Mouse (Mus musculus): ENCODE measurements around the gene Mmaa. TPM values are rescaled to one million over a fixed set of nuclear protein-coding genes. Genes with fewer than 3 reads are reported as not detected.

Gene Mmaa
- total RNA-seq (2014; rRNA removed) (10.6 and 11.1 TPM in 2 replicates), polyA plus RNA-seq (2015; fragmentation: Nextera tagmentation; extraction: Ambion mirVana) (14.0 and 14.9 TPM in 2 replicates)

DNA sequence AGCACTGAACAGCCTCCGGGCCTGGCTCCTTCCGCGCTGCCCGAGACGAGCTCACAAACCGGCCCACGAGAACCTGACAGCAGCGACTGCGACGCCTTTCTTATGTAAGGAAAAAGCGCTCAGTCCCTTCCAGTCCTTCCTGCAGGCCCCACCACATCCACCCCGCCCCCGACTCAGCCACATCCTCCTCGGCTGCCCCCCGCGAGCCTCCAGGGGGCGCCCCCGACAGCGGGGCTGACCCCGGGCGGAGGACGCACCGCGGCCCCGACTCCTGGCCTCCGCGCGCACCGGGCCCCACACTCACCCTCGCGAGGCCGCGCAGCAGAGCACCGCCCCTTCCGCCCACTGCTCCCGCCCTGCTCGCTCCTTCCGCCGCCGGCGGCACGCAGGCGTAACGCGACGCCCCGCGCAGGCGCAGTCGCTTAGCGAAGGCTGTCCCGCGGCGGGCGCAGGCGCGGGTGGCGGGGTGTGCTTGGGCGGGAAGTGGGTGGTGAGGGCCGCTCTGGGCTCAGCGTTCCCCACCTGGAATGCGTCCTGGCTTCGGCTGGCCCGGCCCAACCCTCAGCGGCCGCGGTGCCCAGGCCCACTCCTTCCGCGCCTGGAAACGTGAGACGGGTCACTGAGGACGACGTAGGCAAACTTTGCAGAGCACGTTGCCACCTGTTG, at the start of gene Mmaa:
Mmaa (minus strand) TSS at position 328 of the 666 bp plus-strand sequence.
- H3K4me3 ChIP-seq (ENCODE audit: low read depth, low read length), result peak within 1 kb of the TSS; percentile 62
- peaks cover 17% of the 10 kb centered on the region; the same call in 1 of the 2 replicates for H3K4me1 ChIP-seq (ENCODE audit: insufficient read depth)
- no peaks in the 10 kb centered on the region for H3K36me3 ChIP-seq (ENCODE audit: insufficient read depth)
- peak; percentile 57 for TF ChIP-seq CTCF (IDR thresholded peaks at IDR 0.05; ENCODE audit: low read depth)
- peak; percentile 99 for DNase-seq
- H3K9ac ChIP-seq, result peak within 1 kb of the TSS; percentile 76
- H3K9me3 ChIP-seq (ENCODE audit: low read length), result no peaks in the 10 kb centered on the region
- H3K4me2 ChIP-seq (ENCODE audit: low read depth), result peak within 1 kb of the TSS; percentile 80
- ATAC-seq, result peak; percentile 98
- no peaks in the 10 kb centered on the region for H3K27me3 ChIP-seq (ENCODE audit: insufficient read depth, low read length)
- H3K27ac ChIP-seq (ENCODE audit: low read depth, low read length), result peak within 1 kb of the TSS; percentile 95
- WGBS, result 5% methylated on average over 57 of the region's 74 CpGs

DNA sequence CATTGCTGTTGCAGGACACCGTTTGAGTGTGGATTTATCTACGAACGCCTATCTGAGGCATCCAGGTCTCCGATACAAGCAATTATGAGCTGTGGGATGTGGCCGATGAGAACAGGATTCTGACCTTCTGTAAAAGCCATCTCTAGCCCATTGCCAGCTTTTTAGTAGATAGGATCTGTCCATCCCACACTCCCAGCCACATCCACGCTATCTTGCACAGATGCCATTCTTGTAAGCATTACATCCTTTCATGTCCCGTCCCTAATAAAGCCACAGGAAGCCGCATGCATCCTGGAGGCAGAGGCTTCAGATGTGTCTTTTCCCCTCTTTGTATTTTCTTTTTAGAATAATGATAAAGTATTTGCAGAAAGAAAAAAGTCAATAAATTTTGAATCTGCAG, 46.5 kb upstream of the Mmaa start:
- peaks cover 20% of the 10 kb centered on the region for H3K36me3 ChIP-seq (ENCODE audit: insufficient read depth)
- no peak for ATAC-seq
- no peaks in the 10 kb centered on the region for H3K9me3 ChIP-seq (ENCODE audit: low read length)
- no peaks in the 10 kb centered on the region for H3K4me1 ChIP-seq (ENCODE audit: insufficient read depth)
- no peak overlapping the region for H3K27ac ChIP-seq (ENCODE audit: low read depth, low read length)
- H3K4me3 ChIP-seq (ENCODE audit: low read depth, low read length), result no peak overlapping the region
- H3K4me2 ChIP-seq (ENCODE audit: low read depth), result no peak overlapping the region
- WGBS, result 89% methylated on average over 8 of the region's 8 CpGs
- no peak for DNase-seq
- H3K27me3 ChIP-seq (ENCODE audit: insufficient read depth, low read length), result no peaks in the 10 kb centered on the region
- no peak for TF ChIP-seq CTCF (IDR thresholded peaks at IDR 0.05; ENCODE audit: low read depth)
- no peak overlapping the region for H3K9ac ChIP-seq

DNA sequence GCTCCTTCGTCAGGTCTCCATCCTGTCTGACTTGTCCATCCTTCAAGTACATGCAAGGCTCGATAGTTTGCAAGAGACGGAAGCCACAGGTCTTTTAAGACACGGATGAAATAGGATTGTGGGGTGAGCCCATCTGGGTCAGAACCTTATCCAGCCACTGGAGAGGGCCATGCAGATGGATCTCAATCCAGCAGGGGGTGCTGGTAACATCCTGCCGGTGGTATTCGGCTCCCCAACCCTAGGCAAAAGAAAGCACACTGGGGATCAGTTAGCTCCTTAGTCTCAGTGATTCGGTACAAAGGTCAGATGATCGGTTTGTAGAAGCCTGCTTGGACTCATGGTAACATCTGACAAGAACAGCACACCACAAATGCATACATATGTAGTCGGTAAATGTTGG, 44.8 kb upstream of the Mmaa start:
- no peak overlapping the region for H3K27ac ChIP-seq (ENCODE audit: low read depth, low read length)
- no peaks in the 10 kb centered on the region for H3K27me3 ChIP-seq (ENCODE audit: insufficient read depth, low read length)
- H3K4me3 ChIP-seq (ENCODE audit: low read depth, low read length), result no peak overlapping the region
- TF ChIP-seq CTCF (IDR thresholded peaks at IDR 0.05; ENCODE audit: low read depth), result peak; percentile 60
- 74% methylated on average over 9 of the region's 9 CpGs for WGBS
- DNase-seq (no peak), ATAC-seq (peak; percentile 37; the same call in 1 of the 2 replicates)
- no peak overlapping the region for H3K9ac ChIP-seq
- no peaks in the 10 kb centered on the region for H3K4me1 ChIP-seq (ENCODE audit: insufficient read depth)
- no peak overlapping the region for H3K4me2 ChIP-seq (ENCODE audit: low read depth)
- no peaks in the 10 kb centered on the region for H3K9me3 ChIP-seq (ENCODE audit: low read length)
- peaks cover 20% of the 10 kb centered on the region for H3K36me3 ChIP-seq (ENCODE audit: insufficient read depth)

DNA sequence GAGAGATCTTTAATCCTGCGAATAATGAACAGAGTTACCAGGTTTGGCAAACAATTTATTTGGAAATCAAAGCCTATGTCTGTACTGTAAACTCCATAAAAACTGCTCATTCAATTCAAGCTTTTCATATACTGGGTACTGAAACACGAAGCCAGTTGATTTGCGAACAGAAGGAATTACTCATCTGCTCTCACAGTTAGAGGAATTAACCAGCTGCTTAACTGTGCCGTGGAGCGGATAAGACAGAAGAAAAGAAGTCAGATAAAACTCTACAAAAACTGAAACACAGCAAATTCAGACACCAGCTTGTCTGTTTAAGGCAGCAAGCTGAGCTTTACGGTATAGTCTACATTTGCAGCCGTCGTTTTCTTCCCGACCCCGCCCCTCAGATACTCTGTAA, 43.9 kb upstream of the Mmaa start:
- Histone ChIP-seq H3K27me3 (ENCODE audit: insufficient read depth, low read length) (no peaks in the 10 kb centered on the region), H3K36me3 (ENCODE audit: insufficient read depth) (peaks cover 19% of the 10 kb centered on the region), H3K9ac (no peak overlapping the region), H3K4me2 (ENCODE audit: low read depth) (no peak overlapping the region), H3K4me1 (ENCODE audit: insufficient read depth) (no peaks in the 10 kb centered on the region), H3K9me3 (ENCODE audit: low read length) (no peaks in the 10 kb centered on the region), H3K4me3 (ENCODE audit: low read depth, low read length) (no peak overlapping the region), H3K27ac (ENCODE audit: low read depth, low read length) (no peak overlapping the region)
- WGBS, result 65% methylated on average over 10 of the region's 10 CpGs
- peak; percentile 81 for ATAC-seq
- peak; percentile 51 for DNase-seq
- no peak for TF ChIP-seq CTCF (IDR thresholded peaks at IDR 0.05; ENCODE audit: low read depth)

DNA sequence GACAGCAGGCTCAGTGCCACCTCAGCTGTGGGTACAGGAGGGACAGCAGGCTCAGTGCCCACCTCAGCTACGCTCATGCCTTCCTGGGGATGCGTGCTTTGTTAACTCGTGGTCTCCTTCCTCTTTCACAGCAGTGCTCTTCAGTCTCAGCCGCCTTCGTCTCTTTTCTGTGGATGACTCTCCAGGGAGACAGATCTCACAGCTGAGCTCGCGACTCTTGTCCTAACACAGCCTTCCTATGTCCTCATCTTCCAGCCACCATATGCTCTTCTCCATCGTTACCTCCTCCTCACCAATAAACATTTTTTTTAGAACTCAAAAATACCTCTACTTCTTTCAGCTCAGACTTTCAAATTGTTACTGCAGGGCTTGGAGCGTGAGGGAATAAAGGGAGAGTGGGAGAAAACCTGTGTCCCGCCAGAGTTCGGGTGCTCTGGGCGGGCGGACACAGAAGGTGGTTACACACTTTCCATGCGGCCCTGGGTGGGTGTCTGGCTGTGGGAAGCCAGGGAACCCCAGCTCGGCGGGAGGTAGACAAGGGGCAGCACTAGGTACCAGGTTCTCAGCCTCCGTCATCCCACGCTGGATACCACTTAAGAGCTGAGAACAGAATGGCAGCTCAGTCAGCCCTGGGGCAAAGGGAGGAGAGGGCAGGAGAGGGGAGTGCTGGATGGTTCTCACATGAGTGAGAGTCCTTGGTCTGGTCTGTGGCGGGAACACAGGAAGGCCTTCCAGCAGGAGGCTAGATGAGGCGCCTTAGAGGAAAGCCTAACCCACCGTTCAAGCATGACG, 37.6 kb upstream of the Mmaa start:
- TF ChIP-seq CTCF (IDR thresholded peaks at IDR 0.05; ENCODE audit: low read depth), result no peak
- Histone ChIP-seq H3K27me3 (ENCODE audit: insufficient read depth, low read length) (no peaks in the 10 kb centered on the region), H3K4me3 (ENCODE audit: low read depth, low read length) (no peak overlapping the region), H3K9me3 (ENCODE audit: low read length) (no peaks in the 10 kb centered on the region), H3K4me1 (ENCODE audit: insufficient read depth) (no peaks in the 10 kb centered on the region), H3K4me2 (ENCODE audit: low read depth) (no peak overlapping the region), H3K9ac (no peak overlapping the region), H3K27ac (ENCODE audit: low read depth, low read length) (no peak overlapping the region), H3K36me3 (ENCODE audit: insufficient read depth) (no peaks in the 10 kb centered on the region)
- ATAC-seq (no peak), DNase-seq (no peak)
- 92% methylated on average over 22 of the region's 22 CpGs for WGBS

DNA sequence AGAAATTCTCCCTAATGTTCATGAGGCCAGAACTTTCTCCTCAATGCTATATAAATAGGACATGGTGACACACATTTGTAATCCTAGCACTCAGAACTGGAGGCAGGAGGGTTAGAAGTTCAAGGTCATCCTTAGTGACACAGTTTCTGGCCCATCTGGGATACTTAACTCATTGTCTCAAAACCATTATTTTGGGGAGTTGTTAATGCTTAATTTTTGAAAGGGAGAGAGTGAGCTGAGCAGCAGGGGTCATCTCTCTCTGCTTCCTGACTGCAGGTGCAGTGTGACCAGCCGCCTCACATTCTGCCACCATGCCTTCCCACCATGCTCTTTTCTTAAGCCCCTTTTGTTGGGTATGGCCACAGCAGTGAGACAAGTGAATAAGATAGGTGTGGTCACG, 36.8 kb upstream of the Mmaa start:
- TF ChIP-seq CTCF (IDR thresholded peaks at IDR 0.05; ENCODE audit: low read depth), result no peak
- Histone ChIP-seq H3K9me3 (ENCODE audit: low read length) (no peaks in the 10 kb centered on the region), H3K4me1 (ENCODE audit: insufficient read depth) (no peaks in the 10 kb centered on the region), H3K4me2 (ENCODE audit: low read depth) (no peak overlapping the region), H3K9ac (no peak overlapping the region), H3K36me3 (ENCODE audit: insufficient read depth) (no peaks in the 10 kb centered on the region), H3K27me3 (ENCODE audit: insufficient read depth, low read length) (no peaks in the 10 kb centered on the region), H3K4me3 (ENCODE audit: low read depth, low read length) (no peak overlapping the region), H3K27ac (ENCODE audit: low read depth, low read length) (no peak overlapping the region)
- DNase-seq, result no peak
- 84% methylated on average over 2 of the region's 2 CpGs for WGBS
- no peak for ATAC-seq

DNA sequence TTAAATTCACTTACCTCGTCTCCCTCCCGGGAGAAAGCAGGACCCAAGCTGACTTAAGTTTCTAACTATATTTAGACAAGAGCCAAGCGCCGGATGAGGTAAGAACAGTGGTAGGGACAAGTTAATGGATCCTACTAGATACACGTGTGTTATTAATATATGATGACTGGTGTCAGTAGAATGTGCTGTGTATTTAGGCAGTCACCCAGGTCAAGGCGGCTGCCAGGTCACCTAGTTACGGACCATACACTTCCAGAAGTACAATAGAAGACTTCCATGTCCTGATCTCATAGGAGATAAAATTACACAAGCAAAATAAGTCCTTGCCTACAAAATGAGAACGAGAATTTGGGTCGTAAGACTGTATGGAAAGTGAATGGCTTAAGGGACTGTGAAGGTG, 36.3 kb upstream of the Mmaa start:
- no peak for DNase-seq

More for the DNA sequence above, 36.3 kb upstream of the Mmaa start:
- no peak overlapping the region for H3K27ac ChIP-seq (ENCODE audit: low read depth, low read length)
- 86% methylated on average over 9 of the region's 9 CpGs for WGBS
- no peak overlapping the region for H3K4me2 ChIP-seq (ENCODE audit: low read depth)
- H3K27me3 ChIP-seq (ENCODE audit: insufficient read depth, low read length), result no peaks in the 10 kb centered on the region
- no peaks in the 10 kb centered on the region for H3K36me3 ChIP-seq (ENCODE audit: insufficient read depth)
- no peaks in the 10 kb centered on the region for H3K4me1 ChIP-seq (ENCODE audit: insufficient read depth)
- no peak overlapping the region for H3K9ac ChIP-seq
- TF ChIP-seq CTCF (IDR thresholded peaks at IDR 0.05; ENCODE audit: low read depth), result no peak
- H3K4me3 ChIP-seq (ENCODE audit: low read depth, low read length), result no peak overlapping the region
- no peaks in the 10 kb centered on the region for H3K9me3 ChIP-seq (ENCODE audit: low read length)
- ATAC-seq, result no peak
